Mouse (Mus musculus) myocyte (in vitro differentiated cells): ENCODE results near the gene Fads1. TPM values are rescaled to one million over a fixed set of nuclear protein-coding genes. Genes with fewer than 3 reads are reported as not detected.

ENCODE experiments used
- H3K27me3 ChIP-seq: one replicate; pipeline ENCODE4 v1.6.1; 2011; ENCODE audit not compliant: control insufficient read depth, insufficient read depth, insufficient read length
- H3K36me3 ChIP-seq: one replicate; pipeline ENCODE4 v1.6.1; 2011; ENCODE audit not compliant: control insufficient read depth, insufficient read depth
- H3K4me2 ChIP-seq: one replicate; pipeline ENCODE4 v1.6.1; 2011; ENCODE audit warnings: low read depth, control low read depth
- H3K4me3 ChIP-seq: one replicate; pipeline ENCODE4 v1.5.1; 2011; ENCODE audit warnings: mild to moderate bottlenecking, control low read depth, moderate library complexity
- H3K79me2 ChIP-seq: one replicate; pipeline ENCODE4 v1.6.1; 2011; ENCODE audit not compliant: control insufficient read depth, insufficient read depth
- H3ac ChIP-seq: one replicate; pipeline ENCODE4 v1.6.1; 2011; ENCODE audit not compliant: control insufficient read depth, insufficient read length
- CEBPB ChIP-seq: IDR thresholded peaks from 2 replicates; pipeline ENCODE4 v1.6.1; 2011; ENCODE audit warnings: mild to moderate bottlenecking, moderate library complexity; ENCODE audit not compliant: poor library complexity, insufficient read depth, severe bottlenecking
- E2F4 ChIP-seq: IDR thresholded peaks from one replicate; pipeline ENCODE4 v1.6.1; 2011; ENCODE audit warnings: mild to moderate bottlenecking, control low read depth, moderate library complexity; ENCODE audit not compliant: insufficient read depth
- MAX ChIP-seq: IDR thresholded peaks from one replicate; pipeline ENCODE4 v1.6.1; 2011; ENCODE audit warnings: low read depth, mild to moderate bottlenecking, control low read depth
- MYOD1 ChIP-seq, 3 experiments: IDR thresholded peaks; one replicate each; pipeline ENCODE4 v1.6.1; 2011; ENCODE audit warnings: control low read depth in 2 of 3, low read depth in 2 of 3, mild to moderate bottlenecking in 2 of 3, moderate library complexity in 1 of 3; ENCODE audit not compliant: insufficient read length in 2 of 3, control insufficient read depth in 1 of 3
- MYOG ChIP-seq, 3 experiments: IDR thresholded peaks; one replicate each; pipeline ENCODE4 v1.6.1; 2011; ENCODE audit warnings: control low read depth in 2 of 3, low read depth in 2 of 3, mild to moderate bottlenecking in 2 of 3; ENCODE audit not compliant: insufficient read length in 2 of 3, control insufficient read depth in 1 of 3, insufficient read depth in 1 of 3
- POLR2A ChIP-seq: IDR thresholded peaks from one replicate; pipeline ENCODE4 v1.6.1; 2011; ENCODE audit warnings: low read depth, mild to moderate bottlenecking, control low read depth, moderate library complexity; ENCODE audit not compliant: insufficient read length
- POLR2AphosphoS2 ChIP-seq: IDR thresholded peaks from one replicate; pipeline ENCODE4 v1.6.1; 2011; ENCODE audit warnings: low read depth, control low read depth; ENCODE audit not compliant: insufficient read length
- REST ChIP-seq: IDR thresholded peaks from one replicate; pipeline ENCODE4 v1.6.1; 2011; ENCODE audit warnings: mild to moderate bottlenecking, control low read depth, moderate library complexity; ENCODE audit not compliant: insufficient read depth, insufficient read length
- SRF ChIP-seq: IDR thresholded peaks from one replicate; pipeline ENCODE4 v1.6.1; 2011; ENCODE audit warnings: low read depth; ENCODE audit not compliant: control insufficient read depth, insufficient read length
- TCF12 ChIP-seq: IDR thresholded peaks from one replicate; pipeline ENCODE4 v1.6.1; 2011; ENCODE audit warnings: mild to moderate bottlenecking, control low read depth; ENCODE audit not compliant: poor library complexity, insufficient read depth, severe bottlenecking
- TCF3 ChIP-seq: IDR thresholded peaks from one replicate; pipeline ENCODE4 v1.6.1; 2011; ENCODE audit warnings: low read depth, control low read depth; ENCODE audit not compliant: insufficient read length
- USF1 ChIP-seq: IDR thresholded peaks from one replicate; pipeline ENCODE4 v1.6.1; 2011; ENCODE audit warnings: low read depth, mild to moderate bottlenecking, control low read depth, moderate library complexity
- polyA plus RNA-seq: library from polyadenylated mRNA; unstranded; fragments of >200 nt; fragmentation: generic; extraction: Trizol; gene quantifications from one replicate; pipeline ENCODE4 v1.2.1, GENCODE M21; 2012; ENCODE audit warnings: missing spikeins

The Fads1 gene
- polyA plus RNA-seq, 1 experiment = 120 TPM

DNA sequence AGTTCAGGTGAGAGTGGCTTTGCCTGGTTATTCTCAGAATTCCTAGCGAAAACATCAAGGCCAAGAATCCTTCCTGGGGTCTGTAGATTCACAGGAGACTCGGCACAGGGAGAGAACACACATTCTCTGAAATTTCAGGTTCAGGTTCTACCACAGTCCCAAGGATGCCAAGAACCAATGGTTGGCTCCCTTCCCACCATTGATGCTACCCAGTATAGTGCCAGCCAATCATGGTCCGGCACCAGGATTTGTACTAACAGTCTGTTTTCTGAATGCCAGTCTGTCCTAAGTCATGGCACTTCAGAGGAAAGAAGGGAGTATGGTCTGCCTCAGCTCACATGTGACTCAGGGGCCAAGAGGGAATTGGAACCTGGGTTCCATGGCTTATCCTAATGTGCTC is 3.2 kb downstream of the Fads1 start:
- no peak for TF ChIP-seq SRF
- TF ChIP-seq MYOG (IDR thresholded peaks at IDR 0.05; ENCODE audit: control insufficient read depth in 1 of 3, insufficient read depth in 1 of 3, insufficient read length in 2 of 3, low read depth in 2 of 3) = no peak
- no peak for TF ChIP-seq MYOD1 (IDR thresholded peaks at IDR 0.05; ENCODE audit: control insufficient read depth in 1 of 3, insufficient read length in 2 of 3, low read depth in 2 of 3)
- Histone ChIP-seq H3ac (no peak overlapping the region), H3K4me2 (no peak overlapping the region), H3K4me3 (no peak overlapping the region), H3K36me3 (peaks cover 52% of the 10 kb centered on the region), H3K79me2 (peaks cover 43% of the 10 kb centered on the region), H3K27me3 (no peaks in the 10 kb centered on the region)

DNA sequence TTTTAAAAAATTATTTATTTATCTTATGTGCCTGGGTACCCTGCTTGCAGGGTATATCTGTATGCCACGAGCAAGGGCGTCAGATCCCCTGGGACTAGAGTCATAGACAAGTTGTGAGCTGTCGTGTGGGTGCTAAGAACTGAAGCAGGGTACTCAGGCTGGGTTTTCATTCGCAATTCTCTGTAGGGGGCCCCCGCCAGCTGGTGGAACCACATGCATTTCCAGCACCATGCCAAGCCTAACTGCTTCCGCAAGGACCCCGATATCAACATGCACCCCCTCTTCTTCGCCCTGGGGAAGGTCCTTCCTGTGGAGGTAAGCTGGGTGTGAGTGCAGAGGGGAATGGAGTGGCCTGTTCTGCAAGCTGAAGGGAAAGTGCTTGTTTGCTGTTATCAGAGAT is 3.9 kb downstream of the Fads1 start:
- no peak for TF ChIP-seq TCF3
- TF ChIP-seq USF1 = no peak
- TF ChIP-seq POLR2AphosphoS2 = no peak
- no peak for TF ChIP-seq MYOD1 (IDR thresholded peaks at IDR 0.05; ENCODE audit: control insufficient read depth in 1 of 3, insufficient read length in 2 of 3, low read depth in 2 of 3)
- no peak for TF ChIP-seq REST
- TF ChIP-seq POLR2A = no peak
- TF ChIP-seq SRF = no peak
- no peak for TF ChIP-seq TCF12
- no peak for TF ChIP-seq MYOG (IDR thresholded peaks at IDR 0.05; ENCODE audit: control insufficient read depth in 1 of 3, insufficient read depth in 1 of 3, insufficient read length in 2 of 3, low read depth in 2 of 3)
- TF ChIP-seq CEBPB = no peak
- no peak for TF ChIP-seq E2F4
- no peak for TF ChIP-seq MAX
- no peak overlapping the region for H3ac ChIP-seq
- peaks cover 43% of the 10 kb centered on the region for H3K79me2 ChIP-seq
- H3K4me3 ChIP-seq = no peak overlapping the region
- H3K27me3 ChIP-seq = no peaks in the 10 kb centered on the region
- peaks cover 57% of the 10 kb centered on the region for H3K36me3 ChIP-seq
- no peak overlapping the region for H3K4me2 ChIP-seq

DNA sequence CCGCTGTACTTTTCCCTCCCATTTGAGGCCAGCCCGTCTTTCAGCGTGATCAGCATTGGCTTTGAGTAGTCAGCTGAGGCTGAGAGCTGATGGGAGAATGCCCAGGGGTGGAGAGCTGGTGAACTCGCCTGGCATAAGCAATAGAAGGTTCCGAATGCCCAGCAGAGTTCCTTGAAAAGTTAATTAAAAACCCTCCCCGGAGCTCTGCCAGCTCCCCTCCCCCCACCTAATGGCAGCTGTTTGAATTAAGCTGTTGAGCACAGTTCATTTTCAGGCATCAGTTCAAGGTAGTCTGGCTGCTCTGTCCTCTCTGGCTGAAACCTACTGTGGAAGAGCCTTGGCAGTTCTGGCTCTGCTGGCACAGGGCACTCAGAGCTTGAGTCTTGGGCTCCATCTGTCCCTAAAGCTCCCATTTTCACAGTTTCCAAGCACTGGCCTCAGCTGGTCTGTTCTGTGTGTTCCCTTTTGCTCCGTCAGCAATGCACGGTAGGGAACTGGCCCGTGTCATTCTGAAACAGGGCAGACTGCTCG is 5.7 kb downstream of the Fads1 start:
- Histone ChIP-seq H3K4me3 (no peak overlapping the region), H3K4me2 (no peak overlapping the region), H3ac (no peak overlapping the region), H3K36me3 (peaks cover 66% of the 10 kb centered on the region), H3K27me3 (no peaks in the 10 kb centered on the region), H3K79me2 (peaks cover 41% of the 10 kb centered on the region)
- no peak for TF ChIP-seq USF1
- no peak for TF ChIP-seq TCF12
- TF ChIP-seq REST = no peak
- no peak for TF ChIP-seq MYOD1 (IDR thresholded peaks at IDR 0.05; ENCODE audit: control insufficient read depth in 1 of 3, insufficient read length in 2 of 3, low read depth in 2 of 3)
- no peak for TF ChIP-seq SRF
- no peak for TF ChIP-seq MAX
- no peak for TF ChIP-seq POLR2A
- no peak for TF ChIP-seq POLR2AphosphoS2
- no peak for TF ChIP-seq CEBPB
- no peak for TF ChIP-seq TCF3
- no peak for TF ChIP-seq E2F4

DNA sequence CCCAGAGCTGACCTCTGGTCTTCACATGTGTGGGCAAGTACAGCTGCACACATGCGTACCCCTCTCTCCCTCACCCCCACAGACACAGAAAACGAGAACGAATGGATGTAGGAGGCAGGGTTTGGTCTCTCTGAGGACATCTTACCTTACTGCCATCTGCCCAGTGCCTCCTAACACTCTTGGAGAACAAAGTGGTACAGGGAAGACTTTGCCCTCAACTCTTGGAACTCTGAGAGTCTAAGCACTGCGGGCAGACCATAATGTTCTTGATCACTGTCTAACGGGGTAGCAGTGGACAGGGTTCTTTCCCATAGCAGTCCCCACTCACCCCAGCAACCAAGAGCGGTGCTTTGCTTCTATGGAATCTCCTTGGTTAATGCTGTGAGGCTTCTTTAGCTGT is 6.3 kb downstream of the Fads1 start:
- Histone ChIP-seq H3K79me2 (peaks cover 34% of the 10 kb centered on the region), H3ac (no peak overlapping the region), H3K4me3 (no peak overlapping the region), H3K36me3 (peaks cover 72% of the 10 kb centered on the region), H3K27me3 (no peaks in the 10 kb centered on the region), H3K4me2 (no peak overlapping the region)
- TF ChIP-seq REST (no peak), MAX (no peak), MYOD1 (IDR thresholded peaks at IDR 0.05; ENCODE audit: control insufficient read depth in 1 of 3, insufficient read length in 2 of 3, low read depth in 2 of 3) (no peak), POLR2AphosphoS2 (no peak), TCF3 (no peak), E2F4 (no peak)

DNA sequence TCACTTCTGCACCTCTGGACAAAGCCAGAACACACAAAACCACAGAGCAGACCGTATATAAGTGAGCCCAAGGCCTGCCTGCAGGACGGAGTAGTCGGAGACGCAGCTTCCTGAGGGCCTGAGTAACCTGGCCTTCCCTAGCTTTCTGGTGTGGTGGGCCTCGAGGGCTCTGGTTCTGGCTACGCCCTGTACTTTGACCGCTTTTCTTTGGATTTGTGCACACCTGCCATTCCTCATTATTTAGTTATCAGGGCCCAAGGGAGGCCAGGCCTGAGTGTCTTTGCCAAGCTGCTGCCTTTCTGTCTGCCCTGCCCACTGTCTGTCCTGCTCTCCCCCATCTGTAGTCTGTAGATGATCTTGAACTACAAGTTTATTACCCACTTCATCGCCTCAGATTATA is 7.3 kb downstream of the Fads1 start:
- no peak for TF ChIP-seq E2F4
- TF ChIP-seq POLR2A = no peak
- TF ChIP-seq MYOD1 (IDR thresholded peaks at IDR 0.05; ENCODE audit: control insufficient read depth in 1 of 3, insufficient read length in 2 of 3, low read depth in 2 of 3) = no peak
- no peak for TF ChIP-seq TCF12
- TF ChIP-seq TCF3 = no peak
- TF ChIP-seq POLR2AphosphoS2 = no peak
- TF ChIP-seq MYOG (IDR thresholded peaks at IDR 0.05; ENCODE audit: control insufficient read depth in 1 of 3, insufficient read depth in 1 of 3, insufficient read length in 2 of 3, low read depth in 2 of 3) = no peak
- TF ChIP-seq USF1 = no peak
- no peak for TF ChIP-seq MAX
- no peaks in the 10 kb centered on the region for H3K27me3 ChIP-seq
- H3K79me2 ChIP-seq = peaks cover 25% of the 10 kb centered on the region
- no peak overlapping the region for H3ac ChIP-seq
- no peak overlapping the region for H3K4me2 ChIP-seq
- H3K4me3 ChIP-seq = no peak overlapping the region
- peaks cover 72% of the 10 kb centered on the region for H3K36me3 ChIP-seq
